Mouse (Mus musculus) embryonic facial prominence, embryonic 15.5 days (tissue): ENCODE data around the gene Sumo3. TPM values are rescaled to one million over a fixed set of nuclear protein-coding genes. Genes with fewer than 3 reads are reported as not detected.

Source experiments
- ATAC-seq: fragments of 200-750 bp; cut with Nextera tagmentation; 2 replicates; pipeline ENCODE4 v1.8.0; 2017; ENCODE audit warnings: low read depth, moderate TSS enrichment; ENCODE audit not compliant: insufficient number of reproducible peaks, low FRiP score, low TSS enrichment
- H3K27ac ChIP-seq: fragments of 300-500 bp; sonication (generic); replicated peaks from 2 replicates; pipeline ENCODE4 v1.5.1; 2015; ENCODE audit warnings: mild to moderate bottlenecking, inconsistent platforms
- H3K27me3 ChIP-seq: fragments of 300-500 bp; sonication (generic); 2 replicates; pipeline ENCODE4 v1.6.1; 2015; ENCODE audit warnings: inconsistent platforms
- H3K36me3 ChIP-seq: fragments of 300-500 bp; sonication (generic); 2 replicates; pipeline ENCODE4 v1.6.1; 2015; ENCODE audit warnings: mild to moderate bottlenecking, inconsistent platforms
- H3K4me1 ChIP-seq: fragments of 300-500 bp; sonication (generic); 2 replicates; pipeline ENCODE4 v1.6.1; 2015; ENCODE audit warnings: inconsistent platforms
- H3K4me2 ChIP-seq: fragments of 300-500 bp; sonication (generic); replicated peaks from 2 replicates; pipeline ENCODE4 v1.6.1; 2015; ENCODE audit warnings: mild to moderate bottlenecking, inconsistent platforms
- H3K4me3 ChIP-seq: fragments of 300-500 bp; sonication (generic); replicated peaks from 2 replicates; pipeline ENCODE4 v1.5.1; 2015; ENCODE audit warnings: mild to moderate bottlenecking, inconsistent platforms
- H3K9ac ChIP-seq: fragments of 300-500 bp; sonication (generic); 2 replicates; pipeline ENCODE4 v1.6.1; 2015; ENCODE audit warnings: inconsistent platforms
- H3K9me3 ChIP-seq: fragments of 300-500 bp; sonication (generic); replicated peaks from 2 replicates; pipeline ENCODE4 v1.6.1; 2016; ENCODE audit warnings: inconsistent platforms
- WGBS: fragments of 180-500 bp; shearing (Covaris S2); methylation state at CpG from one replicate; pipeline ENCODE4 v1.1.7; 2015; 5-methylcytosine and 5-hydroxymethylcytosine counted together
- polyA plus RNA-seq: library from polyadenylated mRNA; unstranded; fragments of >200 nt; fragmentation: Nextera tagmentation; extraction: Ambion mirVana; gene quantifications from 2 replicates; pipeline ENCODE4 v1.2.1, GENCODE M21; 2015

Gene Sumo3
- polyA plus RNA-seq, 1 experiment from 2014 or later = 323 TPM

- Histone ChIP-seq H3K27me3 (no peaks in the 10 kb centered on the region), H3K4me1 (peaks cover 10% of the 10 kb centered on the region; the same call in 1 of the 2 replicates), H3K9me3 (no peaks in the 10 kb centered on the region), H3K4me3 (no peak overlapping the region), H3K36me3 (no peaks in the 10 kb centered on the region), H3K27ac (no peak overlapping the region), H3K4me2 (no peak overlapping the region), H3K9ac (no peak overlapping the region)
- no peak for ATAC-seq
- 83% methylated on average over 1 of the region's 1 CpGs for WGBS
These were observed 32.7 kb upstream of the Sumo3 start for GRCm38 (mm10) chr10:77573162-77573561.

- Histone ChIP-seq H3K9me3 (no peaks in the 10 kb centered on the region), H3K4me3 (no peak overlapping the region), H3K36me3 (no peaks in the 10 kb centered on the region), H3K27ac (no peak overlapping the region), H3K4me1 (peaks cover 31% of the 10 kb centered on the region), H3K9ac (no peak overlapping the region), H3K4me2 (0 out of 2 replicates have a peak overlapping the region, but pooled peaks have one; percentile 67), H3K27me3 (no peaks in the 10 kb centered on the region)
- ATAC-seq = no peak
- 63% methylated on average over 10 of the region's 10 CpGs for WGBS
These were observed 25.6 kb upstream of the Sumo3 start for GRCm38 (mm10) chr10:77580027-77580920.

- Histone ChIP-seq H3K4me3 (peak overlapping the region; percentile 91), H3K4me1 (peaks cover 31% of the 10 kb centered on the region), H3K9ac (peak overlapping the region; percentile 45), H3K27ac (peak overlapping the region; percentile 71; the same call in 1 of the 2 replicates), H3K36me3 (no peaks in the 10 kb centered on the region), H3K9me3 (no peaks in the 10 kb centered on the region), H3K4me2 (peak overlapping the region; percentile 67), H3K27me3 (no peaks in the 10 kb centered on the region)
- 9% methylated on average over 8 of the region's 8 CpGs for whole genome bisulfite sequencing
- no peak for ATAC-seq
These were observed 24.9 kb upstream of the Sumo3 start for GRCm38 (mm10) chr10:77581023-77581407.

GRCm38 (mm10) chr10:77581408-77582284 is 24.3 kb upstream of the Sumo3 start, which contains the start of gene Pttg1ip:
Pttg1ip (plus strand) TSS chr10:77581720.
- peak within 1 kb of the TSS; percentile 97 for H3K27ac ChIP-seq
- peaks cover 31% of the 10 kb centered on the region for H3K4me1 ChIP-seq
- no peaks in the 10 kb centered on the region for H3K9me3 ChIP-seq
- 0% methylated on average over 64 of the region's 64 CpGs for WGBS
- H3K9ac ChIP-seq = peak within 1 kb of the TSS; percentile 86
- peak; percentile 96 for ATAC-seq
- no peaks in the 10 kb centered on the region for H3K27me3 ChIP-seq
- H3K4me2 ChIP-seq = peak within 1 kb of the TSS; percentile 67
- 0 out of 2 replicates have a peak, but pooled peaks cover 2% of the 10 kb centered on the region for H3K36me3 ChIP-seq
- H3K4me3 ChIP-seq = peak within 1 kb of the TSS; percentile 91

GRCm38 (mm10) chr10:77582285-77582618 is 23.6 kb upstream of the Sumo3 start:
- ATAC-seq = no peak
- H3K4me3 ChIP-seq = peak overlapping the region; percentile 91
- no peaks in the 10 kb centered on the region for H3K9me3 ChIP-seq
- H3K27me3 ChIP-seq = no peaks in the 10 kb centered on the region
- peak overlapping the region; percentile 86 for H3K9ac ChIP-seq
- 8% methylated on average over 8 of the region's 8 CpGs for WGBS
- peak overlapping the region; percentile 67 for H3K4me2 ChIP-seq
- peak overlapping the region; percentile 97; the same call in 1 of the 2 replicates for H3K27ac ChIP-seq
- peaks cover 31% of the 10 kb centered on the region for H3K4me1 ChIP-seq
- 0 out of 2 replicates have a peak, but pooled peaks cover 7% of the 10 kb centered on the region for H3K36me3 ChIP-seq

GRCm38 (mm10) chr10:77583795-77584422 is 22.0 kb upstream of the Sumo3 start:
- WGBS = 73% methylated on average over 10 of the region's 10 CpGs
- no peak overlapping the region for H3K4me2 ChIP-seq
- H3K4me1 ChIP-seq = peaks cover 31% of the 10 kb centered on the region
- H3K27me3 ChIP-seq = no peaks in the 10 kb centered on the region
- H3K9me3 ChIP-seq = no peaks in the 10 kb centered on the region
- H3K4me3 ChIP-seq = no peak overlapping the region
- no peak overlapping the region; the same call in 1 of the 2 replicates for H3K27ac ChIP-seq
- H3K9ac ChIP-seq = no peak overlapping the region
- ATAC-seq = no peak
- peaks cover 19% of the 10 kb centered on the region; the same call in 1 of the 2 replicates for H3K36me3 ChIP-seq

GRCm38 (mm10) chr10:77586637-77587036 is 19.3 kb upstream of the Sumo3 start:
- WGBS = 90% methylated on average over 3 of the region's 3 CpGs
- ATAC-seq = no peak

GRCm38 (mm10) chr10:77587091-77587775 is 18.7 kb upstream of the Sumo3 start:
- Histone ChIP-seq H3K9ac (no peak overlapping the region), H3K4me1 (peaks cover 18% of the 10 kb centered on the region), H3K27ac (no peak overlapping the region), H3K36me3 (peaks cover 45% of the 10 kb centered on the region), H3K4me2 (no peak overlapping the region), H3K4me3 (no peak overlapping the region), H3K9me3 (no peaks in the 10 kb centered on the region), H3K27me3 (no peaks in the 10 kb centered on the region)
- no peak for ATAC-seq
- 86% methylated on average over 6 of the region's 6 CpGs for WGBS

More at GRCm38 (mm10) chr10:77586637-77587036, 19.3 kb upstream of the Sumo3 start:
- Histone ChIP-seq H3K36me3 (peaks cover 39% of the 10 kb centered on the region), H3K4me1 (peaks cover 20% of the 10 kb centered on the region), H3K9me3 (no peaks in the 10 kb centered on the region), H3K4me2 (no peak overlapping the region), H3K9ac (no peak overlapping the region), H3K27ac (no peak overlapping the region), H3K4me3 (no peak overlapping the region), H3K27me3 (no peaks in the 10 kb centered on the region)

- H3K4me3 ChIP-seq = no peak overlapping the region
- no peaks in the 10 kb centered on the region for H3K27me3 ChIP-seq
- no peaks in the 10 kb centered on the region for H3K9me3 ChIP-seq
- H3K36me3 ChIP-seq = peaks cover 52% of the 10 kb centered on the region
- no peak for ATAC-seq
- H3K27ac ChIP-seq = no peak overlapping the region
- H3K4me2 ChIP-seq = no peak overlapping the region
- WGBS = 82% methylated on average over 2 of the region's 2 CpGs
- H3K4me1 ChIP-seq = peaks cover 10% of the 10 kb centered on the region
- H3K9ac ChIP-seq = no peak overlapping the region
These were observed 17.9 kb upstream of the Sumo3 start for GRCm38 (mm10) chr10:77588036-77588435.

- no peak overlapping the region for H3K4me2 ChIP-seq
- no peak overlapping the region for H3K27ac ChIP-seq
- H3K9me3 ChIP-seq = no peaks in the 10 kb centered on the region
- ATAC-seq = no peak
- no peaks in the 10 kb centered on the region for H3K27me3 ChIP-seq
- H3K4me3 ChIP-seq = no peak overlapping the region
- no peak overlapping the region for H3K9ac ChIP-seq
- WGBS = 75% methylated on average over 7 of the region's 7 CpGs
- H3K36me3 ChIP-seq = peaks cover 62% of the 10 kb centered on the region
- 0 out of 2 replicates have a peak, but pooled peaks cover under 1% of the 10 kb centered on the region for H3K4me1 ChIP-seq
These were observed 16.8 kb upstream of the Sumo3 start for GRCm38 (mm10) chr10:77589117-77589516.
